Mouse (Mus musculus) limb, embryonic 11.5 days (tissue): Measurements from ENCODE around the gene Ldhc. TPM values are rescaled to one million over a fixed set of nuclear protein-coding genes. Genes with fewer than 3 reads are reported as not detected.
A peak's percentile ranks its signal among the peaks of the same experiment; 100 is the strongest.

Source experiments
- ATAC-seq: fragments of 200-750 bp; cut with Nextera tagmentation; 2 replicates; pipeline ENCODE4 v1.8.0; 2017; ENCODE audit warnings: low read depth; ENCODE audit not compliant: insufficient number of reproducible peaks, low FRiP score, low TSS enrichment
- DNase-seq: peaks from one replicate; pipeline ENCODE4 v3.0.0-alpha.2; 2015; ENCODE audit warnings: low spot score
- H3K27ac ChIP-seq: fragments of 300-500 bp; sonication (generic); replicated peaks from 2 replicates; pipeline ENCODE4 v1.5.1; 2014; ENCODE audit warnings: low read depth, mild to moderate bottlenecking, low read length
- H3K27me3 ChIP-seq: fragments of 300-500 bp; sonication (generic); 2 replicates; pipeline ENCODE4 v1.6.1; 2014; ENCODE audit warnings: mild to moderate bottlenecking, low read length, mixed read lengths; ENCODE audit not compliant: control insufficient read depth, insufficient read depth
- H3K36me3 ChIP-seq: fragments of 300-500 bp; sonication (generic); 2 replicates; pipeline ENCODE4 v1.6.1; 2014; ENCODE audit warnings: mild to moderate bottlenecking, low read length, moderate library complexity, mixed read lengths; ENCODE audit not compliant: control insufficient read depth, insufficient read depth
- H3K4me1 ChIP-seq: fragments of 300-500 bp; sonication (generic); 2 replicates; pipeline ENCODE4 v1.6.1; 2014; ENCODE audit warnings: low read length, mixed read lengths; ENCODE audit not compliant: control insufficient read depth, insufficient read depth
- H3K4me2 ChIP-seq: fragments of 300-500 bp; sonication (generic); 2 replicates; pipeline ENCODE4 v1.6.1; 2014; ENCODE audit warnings: low read depth, mild to moderate bottlenecking, moderate library complexity; ENCODE audit not compliant: severe bottlenecking
- H3K4me3 ChIP-seq: fragments of 300-500 bp; sonication (generic); 2 replicates; pipeline ENCODE4 v1.5.1; 2014; ENCODE audit warnings: low read depth, low read length
- H3K9ac ChIP-seq: fragments of 300-500 bp; sonication (generic); 2 replicates; pipeline ENCODE4 v1.6.1; 2014; ENCODE audit warnings: mild to moderate bottlenecking, low read length
- H3K9me3 ChIP-seq: fragments of 300-500 bp; sonication (generic); 2 replicates; pipeline ENCODE4 v1.6.1; 2016; ENCODE audit warnings: low read length; ENCODE audit not compliant: control insufficient read depth
- WGBS: fragments of 180-500 bp; shearing (Covaris S2); extraction: QIAGEN DNeasy Blood & Tissue Kit; methylation state at CpG from one replicate; pipeline ENCODE4 v1.1.7; 2014; 5-methylcytosine and 5-hydroxymethylcytosine counted together
- polyA plus RNA-seq: library from polyadenylated mRNA; unstranded; fragments of >200 nt; fragmentation: Nextera tagmentation; extraction: Ambion mirVana; gene quantifications from 2 replicates; pipeline ENCODE4 v1.2.1, GENCODE M21; 2014

Gene Ldhc
- polyA plus RNA-seq, 1 experiment from 2014 or later = 0.19 TPM

GRCm38 (mm10) chr7:46911250-46911649, 50.2 kb downstream of the Ldhc start:
- 96% methylated on average over 3 of the region's 3 CpGs for WGBS
- DNase-seq = no peak
- Histone ChIP-seq H3K4me2 (no peak overlapping the region), H3K27ac (no peak overlapping the region), H3K4me3 (no peak overlapping the region), H3K27me3 (no peaks in the 10 kb centered on the region), H3K4me1 (no peaks in the 10 kb centered on the region), H3K36me3 (peaks cover 17% of the 10 kb centered on the region), H3K9me3 (no peaks in the 10 kb centered on the region), H3K9ac (no peak overlapping the region)
- no peak for ATAC-seq

- no peak for ATAC-seq
- Histone ChIP-seq H3K36me3 (peaks cover 3% of the 10 kb centered on the region; the same call in 1 of the 2 replicates), H3K4me1 (peaks cover 3% of the 10 kb centered on the region; the same call in 1 of the 2 replicates), H3K4me2 (no peak overlapping the region), H3K9me3 (no peaks in the 10 kb centered on the region), H3K4me3 (no peak overlapping the region), H3K27me3 (no peaks in the 10 kb centered on the region), H3K27ac (no peak overlapping the region), H3K9ac (no peak overlapping the region)
- 91% methylated on average over 3 of the region's 3 CpGs for WGBS
- DNase-seq = no peak
Observed at GRCm38 (mm10) chr7:46916376-46916775, 55.4 kb downstream of the Ldhc start.

GRCm38 (mm10) chr7:46918678-46919371, 57.8 kb downstream of the Ldhc start:
- H3K36me3 ChIP-seq = peaks cover 2% of the 10 kb centered on the region; the same call in 1 of the 2 replicates
- 19% methylated on average over 13 of the region's 13 CpGs for WGBS
- H3K9me3 ChIP-seq = no peaks in the 10 kb centered on the region
- peak overlapping the region; percentile 49 for H3K4me2 ChIP-seq
- H3K4me1 ChIP-seq = peaks cover 3% of the 10 kb centered on the region; the same call in 1 of the 2 replicates
- no peak for ATAC-seq
- H3K27ac ChIP-seq = 0 out of 2 replicates have a peak overlapping the region, but pooled peaks have one; percentile 92
- H3K4me3 ChIP-seq = peak overlapping the region; percentile 89
- H3K27me3 ChIP-seq = no peaks in the 10 kb centered on the region
- H3K9ac ChIP-seq = peak overlapping the region; percentile 96
- DNase-seq = peak; percentile 43

- H3K4me3 ChIP-seq = peak within 1 kb of the TSS; percentile 89
- no peaks in the 10 kb centered on the region for H3K27me3 ChIP-seq
- WGBS = under 1% methylated on average over 75 of the region's 75 CpGs
- peaks cover 3% of the 10 kb centered on the region; the same call in 1 of the 2 replicates for H3K4me1 ChIP-seq
- ATAC-seq (peak; percentile 93), DNase-seq (peak; percentile 94)
- H3K4me2 ChIP-seq = peak within 1 kb of the TSS; percentile 49
- H3K9me3 ChIP-seq = no peaks in the 10 kb centered on the region
- peak within 1 kb of the TSS; percentile 92 for H3K27ac ChIP-seq
- H3K9ac ChIP-seq = peak within 1 kb of the TSS; percentile 96
- peaks cover 2% of the 10 kb centered on the region; the same call in 1 of the 2 replicates for H3K36me3 ChIP-seq
Observed at GRCm38 (mm10) chr7:46919551-46920176, 58.7 kb downstream of the Ldhc start, which contains the start of gene Tsg101. Gene Tsg101 (minus strand): TSS chr7:46919969.

- Histone ChIP-seq H3K4me2 (no peak overlapping the region), H3K9ac (no peak overlapping the region), H3K36me3 (no peaks in the 10 kb centered on the region; the same call in 1 of the 2 replicates), H3K9me3 (no peaks in the 10 kb centered on the region), H3K27me3 (no peaks in the 10 kb centered on the region), H3K27ac (no peak overlapping the region), H3K4me3 (no peak overlapping the region), H3K4me1 (peaks cover 3% of the 10 kb centered on the region; the same call in 1 of the 2 replicates)
- 81% methylated on average over 4 of the region's 4 CpGs for WGBS
- DNase-seq (no peak), ATAC-seq (no peak)
Observed at GRCm38 (mm10) chr7:46922075-46922474, 61.1 kb downstream of the Ldhc start.

Other genes with a start within 250 kb of the Ldhc start
- 11.1 and 13.2 TPM in 2 replicates for gene Sergef, start 221.4 kb upstream of the Ldhc start, polyA plus RNA-seq
- gene Tph1, start 188.7 kb upstream of the Ldhc start, polyA plus RNA-seq = 0.40 TPM in 1 of 2 replicates, not detected in the other
- gene Saal1, start 150.5 kb upstream of the Ldhc start, polyA plus RNA-seq = 48.1 and 50.8 TPM in 2 replicates
- 0.20 and 0.29 TPM in 2 replicates for gene Saa3, start 145.5 kb upstream of the Ldhc start, polyA plus RNA-seq
- not detected in 2 replicates for gene Saa4, start 128.6 kb upstream of the Ldhc start, polyA plus RNA-seq
- 0.81 TPM in 1 of 2 replicates, not detected in the other for gene Saa1, start 118.2 kb upstream of the Ldhc start, polyA plus RNA-seq
- 0.68 and 0.98 TPM in 2 replicates for gene Saa2, start 109.4 kb upstream of the Ldhc start, polyA plus RNA-seq
- gene Hps5, start 65.1 kb upstream of the Ldhc start, polyA plus RNA-seq = 18.6 and 21.3 TPM in 2 replicates
- 51.0 and 51.6 TPM in 2 replicates for gene Gtf2h1, start 65.1 kb upstream of the Ldhc start, polyA plus RNA-seq
- 1,902 and 2,130 TPM in 2 replicates for gene Ldha, start 19.7 kb upstream of the Ldhc start, polyA plus RNA-seq
- gene Tsg101, start 58.8 kb downstream of the Ldhc start, polyA plus RNA-seq = 268 and 272 TPM in 2 replicates
- gene Uevld, start 97.3 kb downstream of the Ldhc start, polyA plus RNA-seq = 14.3 and 15.2 TPM in 2 replicates
- gene Gm9999, start 122.4 kb downstream of the Ldhc start, polyA plus RNA-seq = not detected in 2 replicates
- gene Spty2d1, start 147.2 kb downstream of the Ldhc start, polyA plus RNA-seq = 12.2 and 14.0 TPM in 2 replicates
- 8.2 and 9.8 TPM in 2 replicates for gene Tmem86a, start 189.4 kb downstream of the Ldhc start, polyA plus RNA-seq